Mouse (Mus musculus): ENCODE measurements around the gene Cog5. TPM values are rescaled to one million over a fixed set of nuclear protein-coding genes. Genes with fewer than 3 reads are reported as not detected.

The Cog5 gene
- total and polyA plus RNA-seq, 3 experiments = 27.1 to 28.4 TPM; not detected in 1

DNA sequence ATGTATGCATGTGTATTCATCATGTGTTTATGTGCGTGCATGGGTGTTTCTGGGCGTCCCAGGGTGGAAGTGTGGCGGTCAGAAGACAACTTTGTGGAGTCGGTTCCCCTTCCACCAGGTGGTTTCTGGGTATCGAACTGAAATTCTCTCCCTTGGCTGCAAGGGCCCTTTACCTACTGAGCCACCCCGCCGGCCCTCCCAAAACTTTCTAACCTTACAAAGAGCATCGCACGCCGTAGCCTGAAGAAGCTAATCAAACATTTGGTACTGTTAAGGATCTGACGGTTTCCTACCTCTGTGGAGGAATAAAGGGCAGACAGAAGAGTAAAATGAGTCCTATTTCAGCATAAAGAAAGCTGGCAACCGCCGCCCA lies 20.7 kb upstream of the Cog5 start:
- TF ChIP-seq CHD1 (IDR thresholded peaks at IDR 0.05; ENCODE audit: low read depth, low read length) = no peak; the same call in 1 of the 2 replicates
- TF ChIP-seq CTCF (IDR thresholded peaks at IDR 0.05 in 2 of 3, conservative IDR thresholded peaks at IDR 0.05 in 1 of 3; ENCODE audit: control insufficient read depth in 1 of 3, insufficient read depth in 1 of 3, low read depth in 2 of 3, low read length in 3 of 3, poor library complexity in 1 of 3, severe bottlenecking in 1 of 3) = no peak
- TF ChIP-seq KAT2A (conservative IDR thresholded peaks at IDR 0.05; ENCODE audit: low read depth, low read length) = no peak
- TF ChIP-seq TBP (IDR thresholded peaks at IDR 0.05; ENCODE audit: low read depth, low read length) = 0 out of 2 replicates have a peak, but pooled peaks have one; percentile 6
- 0 out of 2 replicates have a peak, but pooled peaks have one; percentile 42 for TF ChIP-seq E2F4 (IDR thresholded peaks at IDR 0.05; ENCODE audit: borderline replicate concordance, low read depth, low read length)
- TF ChIP-seq HCFC1 (IDR thresholded peaks at IDR 0.05; ENCODE audit: low read depth, low read length) = peak; percentile 23; the same call in 1 of the 2 replicates
- TF ChIP-seq MAX (IDR thresholded peaks at IDR 0.05; ENCODE audit: low read length) = no peak
- TF ChIP-seq ZC3H11A (IDR thresholded peaks at IDR 0.05; ENCODE audit: low read depth, low read length) = no peak
- TF ChIP-seq SMC3 (IDR thresholded peaks at IDR 0.05; ENCODE audit: low read depth, low read length) = no peak
- no peak for TF ChIP-seq NRF1 (IDR thresholded peaks at IDR 0.05; ENCODE audit: insufficient read depth, low read depth, low read length, poor library complexity, severe bottlenecking)
- no peak for TF ChIP-seq MAFK (IDR thresholded peaks at IDR 0.05; ENCODE audit: borderline replicate concordance, low read depth, low read length)
- 0 out of 2 replicates have a peak, but pooled peaks have one; percentile 14 for TF ChIP-seq MYC (IDR thresholded peaks at IDR 0.05; ENCODE audit: low read depth, low read length)
- no peak for TF ChIP-seq ETS1 (IDR thresholded peaks at IDR 0.05; ENCODE audit: low read depth, low read length)
- TF ChIP-seq UBTF (IDR thresholded peaks at IDR 0.05; ENCODE audit: borderline replicate concordance, insufficient read depth, low read depth, low read length) = no peak
- no peak for TF ChIP-seq ZNF384 (IDR thresholded peaks at IDR 0.05; ENCODE audit: low read depth, low read length)
- no peak for TF ChIP-seq TAL1 (IDR thresholded peaks at IDR 0.05; ENCODE audit: low read length)
- TF ChIP-seq TCF12 (IDR thresholded peaks at IDR 0.05; ENCODE audit: low read depth, low read length) = no peak
- TF ChIP-seq ELF1 (IDR thresholded peaks at IDR 0.05; ENCODE audit: low read depth, low read length) = no peak
- TF ChIP-seq MEF2A (IDR thresholded peaks at IDR 0.05; ENCODE audit: extremely low read depth, insufficient replicate concordance, low read depth, low read length, poor library complexity, severe bottlenecking) = no peak
- Histone ChIP-seq H3K79me2 (ENCODE audit: control insufficient read depth, insufficient read depth, low read length, poor library complexity) (peaks cover 22% of the 10 kb centered on the region), H3K4me3 (ENCODE audit: control insufficient read depth in 1 of 2, insufficient read depth in 1 of 2, low read depth in 2 of 2, low read length in 2 of 2) (peak overlapping the region; percentile 92 to 100), H3K36me3 (ENCODE audit: control insufficient read depth in 1 of 2, insufficient read depth in 2 of 2, low read length in 2 of 2) (peaks cover 15 to 17% of the 10 kb centered on the region in 2 experiments), H3K9ac (ENCODE audit: control insufficient read depth, low read depth, low read length, poor library complexity, severe bottlenecking) (peak overlapping the region; percentile 97), H3K27me3 (ENCODE audit: control insufficient read depth in 1 of 2, insufficient read depth in 2 of 2, low read length in 2 of 2) (no peaks in the 10 kb centered on the region), H3K27ac (ENCODE audit: control insufficient read depth, low read depth, low read length) (peak overlapping the region; percentile 86), H3K9me3 (replicated peaks; ENCODE audit: insufficient read depth, low read length) (no peaks in the 10 kb centered on the region), H3K4me1 (ENCODE audit: control insufficient read depth in 1 of 2, insufficient read depth in 2 of 2, low read length in 2 of 2) (peaks cover 8 to 10% of the 10 kb centered on the region in 2 experiments)
- peak; percentile 67 for DNase-seq (ENCODE audit: low read depth, low spot score)
